Mouse (Mus musculus): ENCODE measurements around the gene Klk7. TPM values are rescaled to one million over a fixed set of nuclear protein-coding genes. Genes with fewer than 3 reads are reported as not detected.

The Klk7 gene
- polyA plus RNA-seq, 1 experiment from 2014 or later: not detected

DNA sequence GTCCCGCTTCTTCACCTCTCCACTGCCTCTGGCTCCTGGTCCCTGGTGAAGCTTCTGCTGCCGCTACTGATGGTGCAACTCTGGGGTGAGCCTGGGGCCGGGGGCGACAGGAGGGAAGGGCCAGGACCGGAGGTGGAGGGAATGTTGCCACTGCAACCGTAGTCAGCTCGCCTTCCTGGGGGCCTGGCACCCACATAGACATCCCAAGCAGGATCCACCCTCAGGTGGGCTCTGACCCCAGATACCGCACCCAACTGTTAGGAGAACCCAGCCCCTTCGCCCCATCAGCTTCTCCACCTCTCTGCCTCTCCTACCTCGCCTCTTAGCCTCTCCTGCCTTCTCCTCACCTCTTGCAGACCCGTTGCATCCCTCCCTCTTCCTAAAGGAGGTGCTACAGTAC is 29.6 kb upstream of the Klk7 start:
- H3K4me3 ChIP-seq (ENCODE audit: inconsistent target): no peak overlapping the region
- 90% methylated on average over 11 of the region's 11 CpGs for WGBS (ENCODE audit: missing documents)
- no peak overlapping the region for H3K27ac ChIP-seq
- no peaks in the 10 kb centered on the region for H3K79me2 ChIP-seq (ENCODE audit: inconsistent target)
- no peaks in the 10 kb centered on the region for H3K36me3 ChIP-seq (ENCODE audit: inconsistent target)

DNA sequence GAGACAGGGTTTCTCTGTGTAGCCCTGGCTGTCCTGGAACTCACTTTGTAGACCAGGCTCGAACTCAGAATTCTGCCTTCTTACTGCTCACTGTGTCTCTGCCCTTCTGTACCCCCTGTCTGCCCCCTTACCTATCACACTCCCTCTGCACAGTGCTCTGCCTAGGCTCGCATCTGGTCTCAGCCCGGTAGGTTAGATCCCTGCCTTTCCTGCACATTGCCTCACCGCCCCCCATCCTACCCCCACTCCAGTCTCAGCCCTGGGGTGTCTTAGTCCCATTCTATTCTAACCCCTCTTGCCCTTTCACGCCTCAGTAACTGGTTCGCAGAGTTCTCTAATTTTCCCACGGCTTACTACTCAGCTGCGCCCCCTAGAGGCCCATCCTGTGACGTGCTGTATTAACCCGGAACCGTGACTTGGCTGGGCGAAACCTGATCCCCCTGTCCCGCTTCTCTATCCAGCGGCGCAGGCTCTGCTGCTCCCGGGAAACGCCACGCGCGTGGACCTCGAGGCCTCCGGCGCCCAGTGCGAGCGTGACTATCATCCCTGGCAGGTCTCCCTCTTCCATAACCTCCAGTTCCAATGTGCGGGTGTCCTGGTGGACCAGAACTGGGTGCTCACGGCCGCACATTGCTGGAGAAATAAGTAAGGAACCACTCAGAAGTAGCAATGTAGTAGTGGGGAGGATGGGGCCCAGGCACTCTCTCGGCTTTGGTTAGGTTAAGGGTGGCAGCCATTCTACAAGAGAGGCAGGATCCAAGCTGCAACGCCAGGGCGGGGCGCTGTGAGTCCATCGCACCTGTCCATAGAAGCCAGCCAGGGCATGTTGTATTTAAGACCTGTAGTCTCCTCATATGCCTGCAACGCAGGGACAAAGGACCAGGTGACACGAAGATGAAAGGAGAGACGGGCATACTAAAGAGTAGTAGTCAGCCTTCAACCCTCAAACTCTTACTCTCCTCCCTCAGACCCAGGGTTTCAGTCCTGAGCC is 28.5 kb upstream of the Klk7 start:
- 11% methylated on average over 36 of the region's 36 CpGs for WGBS (ENCODE audit: missing documents)

DNA sequence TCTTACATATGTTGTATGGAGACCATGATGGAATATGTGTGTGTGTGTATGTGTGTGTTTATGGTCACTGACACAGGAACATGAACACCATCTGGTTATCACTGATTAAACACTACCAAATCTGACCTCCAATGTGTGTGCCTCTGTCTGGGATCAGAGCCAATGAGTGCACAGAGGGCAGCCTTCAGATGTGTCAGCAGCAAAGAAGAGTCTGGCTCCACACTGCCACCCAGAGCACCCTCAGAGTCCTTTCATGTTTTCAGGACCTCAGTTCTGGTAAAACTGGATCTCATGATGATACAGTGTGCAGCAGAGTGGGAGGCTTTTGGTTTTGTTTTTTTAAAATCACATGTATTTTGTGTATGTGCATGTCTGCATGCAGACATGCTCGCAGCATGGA is 25.8 kb upstream of the Klk7 start:
- 100% methylated on average over 1 of the region's 1 CpGs for WGBS (ENCODE audit: missing documents)
- Histone ChIP-seq H3K36me3 (ENCODE audit: inconsistent target) (no peaks in the 10 kb centered on the region), H3K4me3 (ENCODE audit: inconsistent target) (no peak overlapping the region), H3K79me2 (ENCODE audit: inconsistent target) (no peaks in the 10 kb centered on the region), H3K27ac (no peak overlapping the region)

More for the DNA sequence above, 28.5 kb upstream of the Klk7 start:
- H3K36me3 ChIP-seq (ENCODE audit: inconsistent target): no peaks in the 10 kb centered on the region
- H3K27ac ChIP-seq: no peak overlapping the region
- H3K4me3 ChIP-seq (ENCODE audit: inconsistent target): no peak overlapping the region
- no peaks in the 10 kb centered on the region for H3K79me2 ChIP-seq (ENCODE audit: inconsistent target)

DNA sequence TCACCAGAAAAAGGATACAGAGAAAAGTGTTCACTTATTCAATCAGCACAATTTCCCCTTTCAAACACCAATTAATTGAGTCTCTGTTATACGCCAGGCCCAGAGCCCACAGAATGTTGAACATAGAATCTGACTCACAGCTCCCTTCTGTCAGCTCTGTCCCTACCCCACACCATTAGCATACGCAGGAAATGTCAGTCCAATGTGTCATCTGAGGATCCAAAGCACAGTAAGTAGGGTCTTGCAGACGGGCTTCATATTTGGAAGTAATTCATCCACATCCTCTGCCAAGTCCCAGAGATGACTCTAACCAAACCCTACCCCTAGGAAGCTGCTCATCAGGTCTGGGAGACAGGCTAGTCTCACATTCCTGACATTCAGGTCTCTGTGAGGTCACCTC is 23.0 kb upstream of the Klk7 start:
- H3K36me3 ChIP-seq (ENCODE audit: inconsistent target): no peaks in the 10 kb centered on the region

DNA sequence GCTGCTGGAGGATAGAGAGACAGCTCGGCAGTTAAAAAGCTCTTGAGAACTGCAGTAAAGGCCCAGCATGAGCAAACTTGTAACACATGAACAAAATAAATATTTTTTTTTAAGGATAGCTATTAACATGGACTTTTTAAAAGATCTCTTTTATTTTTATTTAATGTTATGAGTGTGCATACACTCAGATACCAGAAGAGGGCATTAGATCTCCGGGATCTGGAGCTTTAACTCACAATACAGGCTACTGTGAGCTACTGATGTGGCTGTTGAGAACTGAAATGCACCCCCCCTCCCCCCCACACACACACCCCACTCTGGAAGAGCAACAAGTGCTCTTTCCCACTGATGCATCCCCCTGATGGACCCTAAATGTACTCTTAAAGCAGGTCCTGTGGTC is 21.8 kb upstream of the Klk7 start:
- no peaks in the 10 kb centered on the region for H3K79me2 ChIP-seq (ENCODE audit: inconsistent target)
- no peak overlapping the region for H3K4me3 ChIP-seq (ENCODE audit: inconsistent target)
- no peak overlapping the region for H3K27ac ChIP-seq
- no peaks in the 10 kb centered on the region for H3K36me3 ChIP-seq (ENCODE audit: inconsistent target)
- WGBS (ENCODE audit: missing documents): 71% methylated on average over 2 of the region's 2 CpGs

More for the DNA sequence above, 23.0 kb upstream of the Klk7 start:
- Histone ChIP-seq H3K4me3 (ENCODE audit: inconsistent target) (no peak overlapping the region), H3K27ac (no peak overlapping the region), H3K79me2 (ENCODE audit: inconsistent target) (no peaks in the 10 kb centered on the region)
- WGBS (ENCODE audit: missing documents): 82% methylated on average over 3 of the region's 3 CpGs

DNA sequence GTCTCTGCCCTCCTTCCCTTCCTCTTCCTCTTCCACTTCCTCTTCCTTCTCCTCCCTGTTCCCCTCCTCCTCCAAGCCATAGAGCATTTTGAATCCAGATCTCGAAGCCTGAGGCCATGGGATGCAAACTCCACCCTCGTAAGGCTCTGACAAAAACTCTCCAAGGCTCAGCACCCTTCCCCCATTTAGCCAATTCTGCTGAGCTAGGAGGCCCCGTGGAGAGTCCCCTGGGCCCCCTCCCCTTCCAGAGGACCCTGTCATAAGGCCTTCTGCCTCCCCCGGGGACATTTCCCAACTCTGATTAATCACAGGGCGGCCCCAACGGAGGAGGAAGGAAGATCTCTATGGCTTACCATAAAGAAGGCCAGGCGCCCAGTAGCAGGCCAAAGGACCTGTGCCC is 19.5 kb upstream of the Klk7 start, which contains the start of gene Klk9:
Klk9 (plus strand) TSS at position 301 of the 400 bp plus-strand sequence.
- Histone ChIP-seq H3K27ac (no peak within 1 kb of the TSS), H3K4me3 (ENCODE audit: inconsistent target) (no peak within 1 kb of the TSS), H3K79me2 (ENCODE audit: inconsistent target) (no peaks in the 10 kb centered on the region), H3K36me3 (ENCODE audit: inconsistent target) (no peaks in the 10 kb centered on the region)
- WGBS (ENCODE audit: missing documents): 81% methylated on average over 7 of the region's 7 CpGs

DNA sequence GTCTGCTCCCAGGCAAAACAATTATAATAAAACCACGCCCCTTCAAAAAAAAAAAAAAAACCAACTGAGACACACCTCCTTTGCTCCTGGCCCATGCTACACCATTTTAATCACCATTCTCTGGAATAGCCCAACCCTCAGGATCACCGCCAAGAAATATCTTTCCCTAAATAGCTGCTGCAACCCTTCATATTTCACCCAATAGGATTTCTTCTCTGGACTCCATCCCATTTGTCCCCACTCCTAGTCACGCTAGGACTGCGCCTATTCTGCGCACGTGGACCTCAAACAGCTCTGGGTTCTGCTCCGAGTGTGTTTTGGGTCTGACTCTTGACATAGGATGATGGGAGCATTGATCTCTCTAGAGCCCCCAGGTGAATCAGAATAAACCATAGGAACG is 14.7 kb upstream of the Klk7 start:
- Histone ChIP-seq H3K36me3 (ENCODE audit: inconsistent target) (no peaks in the 10 kb centered on the region), H3K4me3 (ENCODE audit: inconsistent target) (no peak overlapping the region)
- 36% methylated on average over 8 of the region's 8 CpGs for WGBS (ENCODE audit: missing documents)

DNA sequence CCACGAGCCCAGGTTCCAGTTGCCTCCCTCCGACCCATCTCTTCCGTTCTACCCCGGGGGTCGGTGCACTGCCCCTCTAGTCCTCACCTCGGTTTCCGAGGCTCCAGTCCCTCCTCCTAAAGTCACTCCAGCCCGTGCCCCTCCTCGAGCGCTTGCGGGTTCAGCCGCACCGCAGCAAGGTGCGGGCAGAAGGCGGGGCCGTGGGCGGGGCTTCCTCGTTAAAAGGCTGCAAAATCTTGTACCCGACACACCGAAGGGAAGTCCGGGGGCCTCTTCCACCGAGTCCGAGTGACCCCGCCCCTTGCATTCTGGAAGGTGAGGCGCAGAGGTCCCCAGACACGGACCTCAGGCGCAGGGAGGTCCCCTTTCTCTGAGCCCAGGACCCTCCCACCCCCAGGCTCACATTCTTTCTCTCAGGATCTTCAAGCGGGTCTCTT is 13.7 kb upstream of the Klk7 start, which contains the start of gene Klk8:
Klk8 (plus strand) TSS at position 245 of the 437 bp plus-strand sequence.
- H3K27ac ChIP-seq: no peak within 1 kb of the TSS

More for the DNA sequence above, 14.7 kb upstream of the Klk7 start:
- Histone ChIP-seq H3K79me2 (ENCODE audit: inconsistent target) (no peaks in the 10 kb centered on the region), H3K27ac (no peak overlapping the region)

DNA sequence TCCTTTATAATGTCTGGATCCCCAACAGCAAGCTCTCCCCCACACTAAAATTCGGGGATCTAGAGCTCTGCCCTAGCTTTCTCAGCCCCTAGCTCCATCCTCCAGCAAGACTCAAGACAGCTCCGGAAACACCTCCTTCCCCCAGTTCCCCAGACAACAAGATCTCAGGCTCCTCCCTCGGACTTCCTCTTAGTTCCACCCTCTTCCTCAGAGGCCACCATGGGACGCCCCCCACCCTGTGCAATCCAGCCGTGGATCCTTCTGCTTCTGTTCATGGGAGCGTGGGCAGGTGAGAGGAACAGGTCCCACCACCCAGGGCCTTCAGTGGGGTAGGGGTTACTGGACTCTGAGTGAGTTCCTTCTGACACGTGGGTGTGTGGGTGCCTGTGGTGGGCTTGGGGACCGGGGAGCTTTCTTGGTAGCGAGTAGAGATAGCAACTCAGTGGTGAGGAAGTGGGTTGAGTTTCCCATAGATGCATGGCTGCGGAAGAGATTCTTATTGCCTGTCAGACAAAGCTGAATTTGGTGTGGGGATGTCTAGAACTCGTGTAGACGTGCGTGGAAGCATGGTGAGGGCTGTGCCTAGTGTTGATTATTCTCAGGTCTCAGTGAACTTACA is 13.1 kb upstream of the Klk7 start:
- 6% methylated on average over 13 of the region's 13 CpGs for WGBS (ENCODE audit: missing documents)
- no peak overlapping the region for H3K4me3 ChIP-seq (ENCODE audit: inconsistent target)
- H3K79me2 ChIP-seq (ENCODE audit: inconsistent target): no peaks in the 10 kb centered on the region
- H3K36me3 ChIP-seq (ENCODE audit: inconsistent target): no peaks in the 10 kb centered on the region
- H3K27ac ChIP-seq: no peak overlapping the region

More for the DNA sequence above, 13.7 kb upstream of the Klk7 start, which contains the start of gene Klk8:
- H3K4me3 ChIP-seq (ENCODE audit: inconsistent target): peak within 1 kb of the TSS; percentile 8; the same call in 1 of the 2 replicates
- H3K36me3 ChIP-seq (ENCODE audit: inconsistent target): no peaks in the 10 kb centered on the region
- WGBS (ENCODE audit: missing documents): 0% methylated on average over 27 of the region's 28 CpGs
- no peaks in the 10 kb centered on the region for H3K79me2 ChIP-seq (ENCODE audit: inconsistent target)

DNA sequence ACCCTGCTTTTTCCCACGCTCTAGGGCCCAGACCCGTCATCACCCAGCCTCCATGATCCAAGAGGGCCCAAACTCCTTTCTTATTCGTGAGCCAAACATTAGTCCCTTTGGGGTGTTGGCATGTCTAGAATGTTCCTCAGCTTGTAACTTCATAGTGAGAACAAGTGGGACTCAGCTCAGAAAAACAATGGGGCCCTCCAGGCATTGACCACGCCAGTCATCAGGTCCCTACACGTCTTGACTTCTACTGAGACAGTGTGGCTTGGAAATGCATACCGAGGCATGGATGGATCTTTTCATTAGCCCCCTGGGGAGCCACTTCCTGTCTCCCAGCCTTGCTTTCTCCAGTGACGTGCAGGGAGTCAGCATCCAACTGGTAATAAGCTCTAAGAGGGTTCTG is 11.2 kb upstream of the Klk7 start:
- 72% methylated on average over 7 of the region's 7 CpGs for WGBS (ENCODE audit: missing documents)

DNA sequence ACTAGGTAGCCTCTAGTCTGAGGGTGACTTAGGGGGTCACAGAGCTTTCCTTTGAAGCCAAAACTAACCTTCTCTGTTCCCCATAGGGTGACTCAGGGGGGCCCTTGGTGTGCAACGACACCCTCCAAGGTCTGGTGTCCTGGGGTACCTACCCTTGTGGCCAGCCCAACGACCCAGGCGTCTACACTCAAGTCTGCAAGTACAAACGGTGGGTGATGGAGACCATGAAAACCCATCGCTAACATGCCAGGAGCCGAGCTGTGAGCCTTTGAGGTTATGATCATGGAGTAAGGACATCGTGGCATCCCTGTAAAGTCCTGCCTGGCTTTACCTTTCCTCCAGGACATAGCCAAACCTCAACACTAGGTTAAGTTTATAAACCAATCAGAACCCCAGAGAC is 4.1 kb downstream of the Klk7 start:
- no peaks in the 10 kb centered on the region for H3K79me2 ChIP-seq (ENCODE audit: inconsistent target)
- no peaks in the 10 kb centered on the region for H3K36me3 ChIP-seq (ENCODE audit: inconsistent target)
- 91% methylated on average over 7 of the region's 7 CpGs for WGBS (ENCODE audit: missing documents)
- H3K27ac ChIP-seq: no peak overlapping the region
- no peak overlapping the region for H3K4me3 ChIP-seq (ENCODE audit: inconsistent target)

More for the DNA sequence above, 11.2 kb upstream of the Klk7 start:
- Histone ChIP-seq H3K36me3 (ENCODE audit: inconsistent target) (no peaks in the 10 kb centered on the region), H3K27ac (no peak overlapping the region), H3K4me3 (ENCODE audit: inconsistent target) (no peak overlapping the region), H3K79me2 (ENCODE audit: inconsistent target) (no peaks in the 10 kb centered on the region)

DNA sequence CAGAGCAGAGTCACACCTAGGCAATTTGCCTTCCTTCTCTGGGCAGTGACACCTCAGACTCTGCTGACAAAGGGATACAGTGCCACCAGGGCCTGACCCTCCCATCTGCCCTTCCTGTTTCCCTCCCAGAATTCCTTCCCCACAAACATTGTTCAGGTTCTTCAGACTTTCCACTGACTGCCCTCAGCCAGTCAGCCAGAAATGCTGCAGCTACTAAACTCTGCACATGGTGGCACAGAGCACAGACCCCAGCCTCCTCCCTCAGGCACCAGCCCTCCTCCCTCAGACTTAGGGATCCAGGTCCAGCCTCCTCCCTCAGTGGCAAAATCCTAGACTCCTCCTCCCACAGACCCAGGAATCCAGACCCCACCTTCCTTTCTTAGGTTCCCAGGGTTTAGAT is 5.7 kb downstream of the Klk7 start:
- Histone ChIP-seq H3K4me3 (ENCODE audit: inconsistent target) (no peak overlapping the region), H3K36me3 (ENCODE audit: inconsistent target) (no peaks in the 10 kb centered on the region), H3K27ac (no peak overlapping the region), H3K79me2 (ENCODE audit: inconsistent target) (no peaks in the 10 kb centered on the region)

DNA sequence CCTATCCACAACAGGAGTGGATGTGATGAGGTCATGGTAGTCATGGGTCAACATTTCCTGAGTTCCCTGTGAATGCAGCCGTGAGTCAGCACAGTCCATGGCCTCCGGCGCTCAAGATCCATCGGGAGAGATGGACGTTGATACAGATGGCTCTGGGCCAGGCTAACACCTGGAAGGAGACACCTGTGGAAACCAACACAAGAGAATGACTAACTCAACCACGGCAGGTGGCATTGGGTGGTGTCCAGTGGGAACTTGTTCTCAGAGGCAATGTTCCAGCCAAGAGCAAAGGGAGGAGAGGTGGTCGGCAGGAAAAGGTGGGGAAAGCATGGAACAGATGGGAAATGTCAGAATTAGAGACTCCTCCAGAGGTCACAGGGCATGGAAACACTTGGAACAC is 10.5 kb downstream of the Klk7 start:
- Histone ChIP-seq H3K79me2 (ENCODE audit: inconsistent target) (no peaks in the 10 kb centered on the region), H3K4me3 (ENCODE audit: inconsistent target) (no peak overlapping the region), H3K27ac (no peak overlapping the region), H3K36me3 (ENCODE audit: inconsistent target) (no peaks in the 10 kb centered on the region)
- 84% methylated on average over 7 of the region's 7 CpGs for WGBS (ENCODE audit: missing documents)

DNA sequence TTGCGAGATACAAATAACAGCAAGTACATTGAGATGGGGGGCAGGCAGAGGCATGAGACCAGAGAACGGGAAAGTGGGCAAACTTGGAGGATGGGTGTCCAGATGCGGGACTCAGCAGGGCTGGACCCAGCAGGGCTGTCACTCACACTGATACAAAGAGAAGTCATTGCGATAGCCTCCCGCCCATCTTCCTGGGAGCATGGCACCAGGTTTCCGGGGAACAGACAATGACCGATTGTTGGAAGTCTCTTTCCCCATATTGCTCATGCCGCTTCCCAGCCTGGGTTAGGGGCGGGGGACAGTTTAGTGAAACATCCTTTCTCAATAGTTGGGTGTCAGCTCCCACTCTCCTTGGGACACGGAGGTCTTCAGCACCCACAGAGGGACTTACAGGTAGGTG is 13.1 kb downstream of the Klk7 start, which contains the start of gene Klk6:
Klk6 (plus strand) TSS at position 301 of the 400 bp plus-strand sequence.
- Histone ChIP-seq H3K36me3 (ENCODE audit: inconsistent target) (no peaks in the 10 kb centered on the region), H3K27ac (no peak within 1 kb of the TSS), H3K4me3 (ENCODE audit: inconsistent target) (no peak within 1 kb of the TSS), H3K79me2 (ENCODE audit: inconsistent target) (no peaks in the 10 kb centered on the region)
- 88% methylated on average over 9 of the region's 10 CpGs for WGBS (ENCODE audit: missing documents)

DNA sequence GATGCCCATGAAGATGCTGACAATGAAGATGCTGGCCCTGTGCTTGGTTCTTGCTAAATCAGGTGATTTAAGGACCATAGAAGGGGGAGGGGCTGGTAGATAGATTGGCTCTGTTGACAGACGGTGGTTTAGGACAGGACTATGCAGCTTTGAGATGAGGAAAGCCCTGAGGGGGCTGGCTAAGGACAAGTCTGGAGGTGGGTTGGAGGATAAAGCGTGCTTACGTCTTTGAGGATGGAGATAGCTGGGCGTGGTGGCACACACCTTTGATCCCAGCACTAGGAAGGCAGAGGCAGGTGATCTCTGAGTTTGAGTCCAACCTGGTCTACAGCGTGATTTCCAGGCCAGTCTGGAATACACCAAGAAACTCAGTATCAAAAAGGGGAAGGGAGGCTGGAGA is 15.0 kb downstream of the Klk7 start:
- no peaks in the 10 kb centered on the region for H3K36me3 ChIP-seq (ENCODE audit: inconsistent target)
- no peak overlapping the region for H3K27ac ChIP-seq
- no peak overlapping the region for H3K4me3 ChIP-seq (ENCODE audit: inconsistent target)
- 81% methylated on average over 5 of the region's 5 CpGs for WGBS (ENCODE audit: missing documents)
- H3K79me2 ChIP-seq (ENCODE audit: inconsistent target): no peaks in the 10 kb centered on the region

All from macrophage (primary cell).